20 mouse cellular contexts compared by ENCODE assay signal in the genomic region with DNA sequence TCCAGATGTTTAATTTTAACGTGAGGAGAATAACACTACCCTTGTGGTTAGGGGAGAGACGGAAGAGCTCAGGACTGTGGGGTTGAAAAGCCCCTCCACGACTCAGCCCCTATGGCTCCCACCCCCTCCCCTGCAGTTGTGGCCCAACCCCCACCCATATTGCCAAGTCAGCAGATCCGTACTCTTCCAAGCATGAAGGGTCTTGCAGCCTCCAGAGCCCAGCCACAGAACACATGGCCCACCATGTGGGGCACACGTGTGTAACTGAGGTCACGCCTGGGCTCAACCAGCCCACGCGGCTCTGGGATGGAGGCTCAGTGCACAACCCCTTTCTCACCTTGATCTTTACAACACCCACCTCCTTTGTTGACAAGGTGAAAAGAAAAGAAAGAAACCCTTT. TPM values are rescaled to one million over a fixed set of nuclear protein-coding genes. Genes with fewer than 3 reads are reported as not detected.
"Had no signal": no experiment of that assay in that cellular context is flagged by ENCODE, and none has a peak within 500 bp of the region (broad histone marks: within the 10 kb centered on the region; RNA-seq: fewer than 3 reads in every experiment).

No protein-coding gene starts in this region.

- DNase-seq: lung, adult 18-20 months; lung, embryonic 14.5 days; lung, postnatal 10 days; lung, postnatal 4 days; midbrain, embryonic 14.5 days; retina, postnatal 1 day; right cerebral cortex, adult 18-20 months; right cerebral cortex, postnatal 25 days; thymus, adult 2 months; thymus, postnatal 25 days; thymus, postnatal 4 days had no signal

- H3K4me2 ChIP-seq: lung, embryonic 14.5 days; midbrain, embryonic 12.5 days; neural tube, embryonic 13.5 days; neural tube, embryonic 15.5 days; stomach, embryonic 15.5 days had no signal

- H3K9me3 ChIP-seq: midbrain, embryonic 10.5 days; midbrain, embryonic 12.5 days; neural tube, embryonic 13.5 days; neural tube, embryonic 15.5 days; stomach, embryonic 15.5 days had no signal

- H3K9ac ChIP-seq: lung, embryonic 14.5 days; midbrain, embryonic 12.5 days; neural tube, embryonic 13.5 days; neural tube, embryonic 15.5 days; stomach, embryonic 15.5 days had no signal

- H3K4me3 ChIP-seq: midbrain, embryonic 10.5 days; midbrain, embryonic 12.5 days; myocyte; neural tube, embryonic 13.5 days; neural tube, embryonic 15.5 days; stomach, embryonic 15.5 days had no signal

- H3K27me3 ChIP-seq: neural tube, embryonic 13.5 days; neural tube, embryonic 15.5 days; stomach, embryonic 15.5 days had no signal

- ATAC-seq: midbrain, embryonic 16.5 days had no signal

- H3K27ac ChIP-seq: midbrain, embryonic 10.5 days; midbrain, embryonic 12.5 days; neural tube, embryonic 13.5 days; neural tube, embryonic 15.5 days; stomach, embryonic 15.5 days; stomach, postnatal 0 days had no signal

- H3K4me1 ChIP-seq: midbrain, embryonic 12.5 days had no signal

- H3K36me3 ChIP-seq: midbrain, embryonic 10.5 days; midbrain, embryonic 12.5 days; neural tube, embryonic 13.5 days; neural tube, embryonic 15.5 days; stomach, embryonic 15.5 days had no signal

RNA-seq across cellular contexts. Expression of a gene that starts 21.1 kb away (rescaled TPM):
- total RNA-seq: megakaryocyte-erythroid progenitor cell, adult 5-6 weeks had no signal
